Mouse (Mus musculus) Patski (cell line): ENCODE results near the gene Man1c1. TPM values are rescaled to one million over a fixed set of nuclear protein-coding genes. Genes with fewer than 3 reads are reported as not detected.

Experiments used
- ATAC-seq: fragments of 100-300 bp; one replicate; pipeline ENCODE4 v1.8.0; 2021
- CTCF ChIA-PET: fragments of 350-600 bp; sonication (Branson Sonifier 250); formaldehyde crosslinking; loops from one replicate; lab custom pipeline; 2022; ENCODE audit warnings: inconsistent platforms; lab: Charles Lee
- POLR2A ChIA-PET: fragments of 350-600 bp; sonication (Branson Sonifier 250); formaldehyde crosslinking; loops from one replicate; lab custom pipeline; 2022; ENCODE audit warnings: antibody characterized with exemption, inconsistent platforms; lab: Charles Lee
- DNase-seq: peaks from one replicate; pipeline ENCODE4 v3.0.0-alpha.2; 2011; ENCODE audit warnings: low read depth, low spot score
- H3K27me3 ChIP-seq: fragments of 371-371 bp; one replicate; pipeline ENCODE4 v1.5.1; 2021
- CTCF ChIP-seq: fragments of 100-300 bp; IDR thresholded peaks from one replicate; pipeline ENCODE4 v1.5.1; 2021
- in situ Hi-C: fragments of 300-500 bp; cut with MboI; formaldehyde crosslinking; loops from 3 replicates; pipeline ENCODE4 v1.11.1; 2018; ENCODE audit warnings: low pct_unique_long_range_greater_than_20kb, mixed read lengths
- polyA plus RNA-seq: library from polyadenylated mRNA; unstranded; gene quantifications from one replicate; pipeline ENCODE4 v1.2.3, GENCODE M21; 2021

Man1c1 gene
- polyA plus RNA-seq, 1 experiment from 2014 or later, result 16.2 TPM

GRCm38 (mm10) chr4:134659354-134660301 is 44.5 kb downstream of the Man1c1 start:
- H3K27me3 ChIP-seq, result no peaks in the 10 kb centered on the region
- DNase-seq (no peak), ATAC-seq (peak; percentile 49)
- CTCF ChIA-PET, result interaction anchor here (1.2 kb wide), 1 partner anchor 27 kb away, joined by 4 read pairs; no protein-coding TSS in a partner anchor
- in situ Hi-C loops, result no loop called here
- POLR2A ChIA-PET, result interaction anchor here (1.1 to 1.4 kb wide), 2 partner anchors 10 to 44 kb away, joined by 3 read pairs; partner anchors contain the start of gene Man1c1
- no peak for TF ChIP-seq CTCF

- H3K27me3 ChIP-seq, result no peaks in the 10 kb centered on the region
- ATAC-seq, result no peak
- POLR2A ChIA-PET, result no interaction called here
- no peak for DNase-seq
- in situ Hi-C loops, result no loop called here
- CTCF ChIA-PET, result interaction anchor here (0.7 kb wide), 1 partner anchor 45 kb away, joined by 3 read pairs; no protein-coding TSS in a partner anchor
- TF ChIP-seq CTCF, result no peak
Measured at GRCm38 (mm10) chr4:134657473-134657872, 46.6 kb downstream of the Man1c1 start.

GRCm38 (mm10) chr4:134654391-134654790 is 49.7 kb downstream of the Man1c1 start:
- POLR2A ChIA-PET, result no interaction called here
- no peak for DNase-seq

GRCm38 (mm10) chr4:134652720-134653119 is 51.4 kb downstream of the Man1c1 start:
- no peak for DNase-seq
- in situ Hi-C loops, result no loop called here
- TF ChIP-seq CTCF, result no peak
- H3K27me3 ChIP-seq, result no peaks in the 10 kb centered on the region
- ChIA-PET CTCF (no interaction called here), POLR2A (no interaction called here)
- no peak for ATAC-seq

More at GRCm38 (mm10) chr4:134654391-134654790, 49.7 kb downstream of the Man1c1 start:
- CTCF ChIA-PET, result no interaction called here
- TF ChIP-seq CTCF, result no peak
- no peak for ATAC-seq
- H3K27me3 ChIP-seq, result no peaks in the 10 kb centered on the region
- in situ Hi-C loops, result no loop called here

GRCm38 (mm10) chr4:134652151-134652550 is 51.9 kb downstream of the Man1c1 start:
- TF ChIP-seq CTCF, result no peak
- DNase-seq (no peak), ATAC-seq (no peak)
- POLR2A ChIA-PET, result interaction anchor here (0.6 kb wide), 1 partner anchor 12 kb away, joined by 3 read pairs; no protein-coding TSS in a partner anchor
- CTCF ChIA-PET, result no interaction called here
- no peaks in the 10 kb centered on the region for H3K27me3 ChIP-seq
- in situ Hi-C loops, result no loop called here

GRCm38 (mm10) chr4:134651358-134651757 is 52.7 kb downstream of the Man1c1 start:
- no peak for DNase-seq
- TF ChIP-seq CTCF, result no peak
- ATAC-seq, result no peak
- POLR2A ChIA-PET, result interaction anchor here (0.6 kb wide), 1 partner anchor 11 kb away, joined by 3 read pairs; no protein-coding TSS in a partner anchor
- CTCF ChIA-PET, result no interaction called here
- in situ Hi-C loops, result no loop called here
- H3K27me3 ChIP-seq, result no peaks in the 10 kb centered on the region

- DNase-seq, result no peak
- in situ Hi-C loops, result no loop called here
- H3K27me3 ChIP-seq, result no peaks in the 10 kb centered on the region
- ATAC-seq, result no peak
- no peak for TF ChIP-seq CTCF
- POLR2A ChIA-PET, result no interaction called here
- CTCF ChIA-PET, result no interaction called here
Measured at GRCm38 (mm10) chr4:134645042-134645948, 58.8 kb downstream of the Man1c1 start.

GRCm38 (mm10) chr4:134644410-134644809 is 59.7 kb downstream of the Man1c1 start:
- ChIA-PET CTCF (no interaction called here), POLR2A (no interaction called here)
- in situ Hi-C loops, result no loop called here
- ATAC-seq, result no peak
- H3K27me3 ChIP-seq, result no peaks in the 10 kb centered on the region
- no peak for DNase-seq
- no peak for TF ChIP-seq CTCF

GRCm38 (mm10) chr4:134641711-134642516 is 62.2 kb downstream of the Man1c1 start:
- DNase-seq, result no peak
- TF ChIP-seq CTCF, result no peak
- in situ Hi-C loops, result no loop called here
- ChIA-PET POLR2A (no interaction called here), CTCF (no interaction called here)
- ATAC-seq, result no peak
- no peaks in the 10 kb centered on the region for H3K27me3 ChIP-seq

- POLR2A ChIA-PET, result no interaction called here
- DNase-seq (no peak), ATAC-seq (peak; percentile 56)
- CTCF ChIA-PET, result no interaction called here
- in situ Hi-C loops, result loop anchor here (5.0 kb wide), 1 partner anchor 63 kb away; the partner anchor contains the start of gene Man1c1
- no peak for TF ChIP-seq CTCF
- H3K27me3 ChIP-seq, result no peaks in the 10 kb centered on the region
Measured at GRCm38 (mm10) chr4:134639325-134639724, 64.8 kb downstream of the Man1c1 start.
